Mouse (Mus musculus): ENCODE measurements around the gene Figla.

Figla gene

DNA sequence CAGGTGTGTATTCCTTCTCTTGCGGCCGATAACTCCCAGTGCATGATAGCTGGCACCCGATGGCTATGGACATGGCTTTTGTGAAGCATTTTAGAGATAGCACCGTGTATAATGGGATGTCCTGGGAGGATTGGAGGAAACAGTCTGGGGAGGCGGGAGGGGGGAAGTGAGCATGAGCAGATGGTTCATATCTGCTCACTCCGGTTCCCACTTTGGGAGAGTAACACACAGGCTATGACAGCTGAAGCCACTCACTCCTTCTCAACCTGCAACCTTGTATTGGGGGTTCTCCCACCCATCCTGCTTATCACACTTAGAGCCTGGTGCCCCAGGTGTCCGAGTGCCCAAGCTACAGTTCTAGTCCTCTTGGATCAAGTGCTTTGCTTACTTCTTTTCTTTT, 54.3 kb downstream of the Figla start:
- no peak for DNase-seq (ENCODE audit: low spot score)
